Mouse (Mus musculus) telencephalon, adult 2 months (tissue): Measurements from ENCODE around the gene Ly6g6d.
"Not testable (repeated sequence)": the region's sequence is repeated elsewhere in the genome, so short reads cannot be mapped to it uniquely, and the experiment has no call there.

Experiments used
- DNase-seq: peaks from one replicate; pipeline ENCODE4 v3.0.0-alpha.2; 2011; ENCODE audit warnings: low read depth, low spot score

Gene Ly6g6d

GRCm38 (mm10) chr17:35048149-35048931 lies 29.5 kb downstream of the Ly6g6d start:
- no peak for DNase-seq

DNA sequence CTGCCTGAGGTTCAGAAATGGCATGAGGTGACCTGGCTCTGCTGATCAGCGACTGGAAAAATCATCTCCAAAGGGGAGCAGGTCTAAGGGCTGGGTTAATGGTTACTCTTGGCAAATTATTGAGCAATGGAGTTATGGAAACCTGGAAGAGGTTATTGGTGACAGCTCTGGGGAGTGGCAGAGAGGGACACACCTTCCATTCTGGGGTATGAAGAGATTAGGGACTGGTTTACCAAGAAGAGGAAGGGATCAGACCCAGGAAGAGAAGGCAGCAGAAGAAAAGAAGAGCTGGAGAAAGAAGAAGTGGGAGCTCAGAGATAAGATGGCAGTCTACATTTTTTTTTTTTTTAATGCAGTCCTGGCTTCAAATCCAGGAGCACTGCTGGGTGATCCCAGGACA lies 30.2 kb downstream of the Ly6g6d start:
- DNase-seq, result no peak

DNA sequence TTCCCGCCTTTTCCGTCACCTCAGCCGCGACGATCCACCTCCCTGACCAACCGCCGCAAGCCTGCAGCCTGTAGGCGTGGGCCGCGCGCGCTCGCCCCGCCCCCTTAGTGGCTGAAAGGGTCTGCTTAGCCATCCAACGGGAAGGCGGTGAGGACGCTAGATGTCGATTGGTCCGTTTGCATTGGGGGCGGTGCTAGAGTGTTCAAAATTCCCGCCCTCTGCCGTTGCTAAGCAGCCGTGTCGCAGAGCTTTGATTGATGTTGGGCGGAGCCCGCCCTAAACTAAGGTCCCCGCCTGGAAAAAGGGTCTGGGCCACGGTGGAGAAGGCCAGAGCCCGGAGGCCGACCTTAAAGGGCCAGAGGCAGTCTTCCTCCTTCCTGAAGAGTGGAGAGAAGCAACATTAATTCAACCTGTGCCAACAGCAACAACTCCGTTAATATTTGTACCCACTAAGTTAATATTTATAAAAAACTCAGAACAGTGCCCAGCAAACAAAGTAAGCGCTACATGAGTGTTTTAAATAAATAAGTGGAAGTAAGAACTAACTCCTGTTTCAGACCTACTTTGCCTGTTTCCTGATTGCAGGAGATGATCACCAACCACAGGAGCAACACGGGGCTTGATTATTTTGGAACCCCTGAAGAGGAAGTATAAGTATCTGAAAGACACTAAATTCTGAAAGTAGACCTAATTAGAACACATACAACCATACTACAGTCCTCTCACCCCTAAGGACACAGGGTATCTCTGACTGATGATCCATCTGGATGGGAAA lies 31.0 kb downstream of the Ly6g6d start, which contains the start of gene Msh5:
Msh5 (minus strand) TSS at position 65 of the 775 bp plus-strand sequence.
- peak; percentile 92 for DNase-seq

GRCm38 (mm10) chr17:35045807-35046680 lies 31.8 kb downstream of the Ly6g6d start:
- DNase-seq, result no peak

DNA sequence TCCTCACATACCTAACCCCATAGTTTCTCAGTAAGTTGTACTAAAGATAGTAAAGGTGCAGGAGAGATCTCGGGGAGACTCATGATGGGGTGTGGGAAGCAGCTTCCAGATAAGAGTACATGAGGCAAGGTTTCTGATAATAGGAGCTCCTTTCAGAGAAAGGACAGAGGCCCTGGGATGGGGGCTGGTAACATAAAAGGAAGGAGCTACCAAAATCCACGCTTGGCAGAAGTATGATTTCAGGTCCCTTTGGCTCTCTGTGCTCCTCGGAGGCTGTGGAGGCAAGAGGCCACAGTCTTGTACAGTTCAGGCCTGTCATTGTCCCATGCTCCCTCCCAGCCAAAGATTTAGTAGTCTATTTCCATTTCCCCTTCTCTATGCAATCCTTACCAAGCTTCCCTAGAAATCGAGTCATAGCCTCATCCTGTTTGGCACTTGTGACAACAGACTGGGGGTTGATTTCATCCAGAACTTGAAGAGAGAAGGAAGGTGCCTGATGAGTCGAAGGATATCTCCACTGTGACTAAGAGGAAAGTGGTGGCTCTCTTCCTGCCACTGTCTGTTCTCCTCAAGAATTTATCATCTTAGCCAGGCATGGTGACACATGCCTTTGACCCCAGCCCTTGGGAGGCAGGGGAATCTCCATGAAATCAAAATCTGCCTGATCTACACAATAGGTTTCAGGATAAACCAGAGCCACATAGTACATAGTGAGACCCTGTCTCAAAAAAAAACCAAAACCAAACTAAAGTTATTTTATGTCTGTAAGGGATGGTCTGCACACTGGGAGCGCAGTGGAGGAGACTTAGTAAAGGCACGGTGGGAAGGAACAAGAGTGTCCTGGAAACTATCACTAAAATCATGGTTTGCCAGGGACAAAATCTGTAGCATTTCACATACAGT lies 32.7 kb downstream of the Ly6g6d start:
- DNase-seq, result no peak

DNA sequence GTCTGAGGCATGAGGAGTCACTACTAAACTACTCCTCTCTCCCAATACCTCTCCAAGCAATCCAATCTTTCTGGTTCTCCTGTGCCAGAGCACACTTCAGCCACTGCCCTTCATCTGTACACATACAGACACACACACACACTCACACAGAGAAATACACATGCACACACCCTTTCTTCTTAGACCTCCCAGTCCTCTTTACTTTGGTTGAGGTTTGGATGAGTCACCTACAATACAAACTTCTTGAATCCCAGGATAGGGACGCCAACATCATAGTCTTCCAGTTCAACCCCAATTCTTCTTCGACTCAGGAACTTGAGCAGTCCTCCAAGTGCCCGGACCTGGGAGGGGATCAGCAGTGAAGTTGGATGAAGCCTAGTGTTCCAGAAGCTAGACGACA lies 34.1 kb downstream of the Ly6g6d start:
- DNase-seq, result no peak

DNA sequence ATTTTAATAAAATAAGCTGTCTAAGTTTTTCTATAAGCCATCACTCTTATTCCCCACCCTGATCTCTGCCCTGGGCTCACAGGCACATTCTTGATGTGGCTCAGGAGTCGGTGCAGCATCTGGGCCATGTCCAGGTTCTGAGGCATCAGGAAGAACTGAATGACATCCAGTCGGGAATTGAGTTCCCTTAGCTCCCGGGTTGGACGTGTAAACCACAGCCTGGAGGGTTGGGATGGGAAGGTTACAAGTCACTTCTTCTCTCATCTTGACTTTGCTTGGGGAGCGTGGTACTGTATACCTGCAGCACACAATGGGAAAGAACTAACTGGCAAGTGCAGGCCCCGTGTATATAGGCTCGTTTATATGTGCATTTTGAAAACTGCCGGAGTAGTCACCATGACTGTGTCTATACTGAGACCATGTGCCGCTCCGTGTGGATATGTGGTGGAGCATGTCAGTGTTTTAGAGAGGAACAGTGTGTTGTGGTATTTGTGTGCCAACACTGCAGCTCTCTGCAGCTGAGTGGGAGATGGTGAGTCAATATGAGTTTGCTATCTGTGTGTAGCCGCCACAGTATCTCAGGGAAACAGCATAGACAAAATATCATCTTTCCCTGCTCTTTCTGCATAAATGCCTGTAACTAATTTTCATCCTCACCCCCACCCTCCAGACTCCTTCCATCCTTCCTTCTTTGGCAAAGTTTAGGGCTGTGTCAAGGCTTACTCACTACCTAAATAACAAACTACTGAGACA lies 38.6 kb downstream of the Ly6g6d start:
- no peak for DNase-seq

DNA sequence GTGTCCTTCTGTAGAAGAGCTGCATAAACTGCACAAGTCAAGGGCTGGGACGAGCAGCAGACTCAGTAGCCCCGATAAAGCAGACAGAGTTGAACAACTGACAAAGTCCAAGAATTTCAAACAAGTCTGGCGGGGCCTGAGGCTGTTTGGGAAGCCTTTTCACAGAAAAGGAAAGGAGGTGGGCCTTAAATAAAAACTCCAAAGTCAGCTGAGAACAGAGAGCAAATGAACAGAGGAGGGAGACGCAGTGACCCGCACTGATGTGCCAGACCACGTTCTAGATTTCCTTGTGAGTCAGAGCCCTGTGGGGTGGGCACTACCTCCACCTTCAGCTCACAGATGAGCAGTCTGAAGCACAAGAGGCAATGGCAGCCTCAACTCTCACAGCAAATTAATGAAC lies 43.0 kb downstream of the Ly6g6d start:
- DNase-seq, result no peak

- not testable (repeated sequence) for DNase-seq
Observed at GRCm38 (mm10) chr17:35033703-35034102, 44.2 kb downstream of the Ly6g6d start.

DNA sequence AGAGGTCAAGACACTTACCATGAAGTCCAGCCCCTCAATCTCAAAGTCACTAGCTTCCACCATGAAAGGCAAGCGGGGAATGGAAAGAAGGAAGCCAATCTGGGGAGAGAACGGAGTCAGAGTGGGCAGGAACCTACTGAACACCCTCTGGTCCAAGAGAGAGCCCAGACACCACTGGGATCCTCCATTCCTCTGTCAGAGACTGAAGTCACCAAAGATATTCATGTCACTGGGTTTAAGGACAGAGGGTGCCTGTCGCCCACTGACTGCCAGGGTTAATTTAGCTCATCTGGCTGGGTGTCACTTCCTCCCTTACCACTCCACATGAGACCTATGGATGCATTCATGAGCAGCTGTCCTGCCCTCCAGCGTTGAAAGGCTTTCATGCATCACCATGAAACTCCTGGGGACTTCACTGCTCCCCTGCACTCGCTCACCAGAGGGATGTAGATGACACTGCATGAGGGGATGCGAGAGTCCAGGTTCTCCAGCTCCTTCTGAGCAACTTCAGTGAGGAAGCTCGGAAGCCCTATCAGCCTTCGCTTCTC lies 45.5 kb downstream of the Ly6g6d start:
- no peak for DNase-seq

GRCm38 (mm10) chr17:35031880-35032279 lies 46.0 kb downstream of the Ly6g6d start:
- DNase-seq, result no peak

- no peak for DNase-seq
Observed at GRCm38 (mm10) chr17:35031272-35031671, 46.6 kb downstream of the Ly6g6d start.

DNA sequence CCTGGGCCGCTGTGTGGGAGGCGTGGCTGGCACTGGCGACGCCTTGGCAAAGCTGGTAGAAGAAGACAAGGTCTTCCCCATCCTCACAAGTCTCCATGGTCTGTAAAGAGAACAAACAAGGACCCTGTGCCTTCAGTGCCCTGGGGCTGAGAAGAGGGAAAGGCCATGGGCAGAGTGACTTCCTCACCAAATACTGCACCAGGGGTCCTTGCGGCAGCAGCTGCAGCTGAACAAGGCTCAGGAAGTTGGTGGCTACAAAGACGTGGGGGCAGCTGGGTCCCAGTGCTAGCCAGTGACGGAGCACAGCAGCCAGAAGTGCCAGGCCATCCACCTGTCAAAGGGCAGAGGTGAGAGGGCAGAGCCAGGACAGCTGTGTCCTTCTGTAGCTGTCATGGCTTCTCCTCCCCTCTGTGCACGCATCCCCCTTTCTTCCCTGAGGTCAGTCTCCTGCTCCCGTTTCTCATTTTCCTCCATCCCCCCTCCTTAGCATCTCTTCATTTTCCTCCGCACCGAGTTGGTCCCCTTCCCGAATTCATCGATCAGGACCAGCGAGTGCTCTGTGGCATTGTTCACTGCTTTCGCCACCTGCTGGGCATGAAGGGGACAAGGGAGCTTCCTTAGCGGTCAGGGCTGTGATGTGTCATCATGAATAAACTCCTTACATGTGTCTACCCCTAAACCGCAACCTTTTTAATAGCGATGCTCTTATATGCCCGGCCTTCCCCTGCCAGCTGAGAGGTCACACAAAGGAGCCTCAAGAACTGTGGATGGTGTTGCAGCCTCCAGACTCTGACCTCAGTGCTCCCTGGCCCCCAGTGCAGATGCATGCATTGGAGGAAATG lies 48.0 kb downstream of the Ly6g6d start:
- DNase-seq, result no peak

- no peak for DNase-seq
Observed at GRCm38 (mm10) chr17:35028315-35028714, 49.5 kb downstream of the Ly6g6d start.

DNA sequence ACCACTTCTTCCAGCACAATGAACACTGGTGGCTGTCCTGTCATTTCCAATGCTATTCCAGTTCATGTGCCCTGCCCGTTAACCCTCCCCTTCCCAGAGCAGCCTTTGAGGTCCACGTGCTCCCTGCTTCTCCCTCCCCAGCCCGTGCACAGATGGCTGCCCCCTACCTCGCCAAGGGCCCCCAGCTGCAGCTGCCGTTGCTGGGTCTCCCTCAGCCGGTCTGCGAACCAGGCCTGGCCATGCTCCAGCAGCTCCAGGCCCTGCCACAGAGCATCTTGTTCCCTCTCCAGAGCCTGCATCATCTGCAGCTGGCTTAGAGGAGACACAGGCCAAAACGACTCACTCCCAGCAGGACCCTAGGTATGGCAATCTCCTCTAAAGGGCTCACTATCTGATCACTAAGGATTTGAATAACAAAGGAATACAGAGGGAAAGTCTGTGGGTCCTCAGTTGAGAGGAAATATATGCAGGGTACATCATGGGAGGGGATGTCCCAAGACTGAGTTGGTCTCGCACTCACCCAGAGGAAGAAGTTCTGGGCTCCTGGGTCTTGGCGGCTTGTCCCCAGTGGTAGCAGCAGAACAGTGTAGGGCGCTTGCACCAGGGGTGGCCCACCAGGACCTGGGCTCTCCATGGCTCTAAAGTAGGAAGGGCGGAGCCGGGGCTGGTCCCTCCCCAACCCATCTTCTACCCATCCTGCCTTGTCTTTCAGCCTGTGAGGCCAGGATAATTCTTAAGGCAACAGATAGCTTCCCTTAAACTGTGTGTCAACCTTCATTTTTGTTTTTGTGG lies 50.4 kb downstream of the Ly6g6d start, which contains the start of gene Sapcd1:
Sapcd1 (minus strand) TSS at position 740 of the 792 bp plus-strand sequence.
- DNase-seq, result no peak

DNA sequence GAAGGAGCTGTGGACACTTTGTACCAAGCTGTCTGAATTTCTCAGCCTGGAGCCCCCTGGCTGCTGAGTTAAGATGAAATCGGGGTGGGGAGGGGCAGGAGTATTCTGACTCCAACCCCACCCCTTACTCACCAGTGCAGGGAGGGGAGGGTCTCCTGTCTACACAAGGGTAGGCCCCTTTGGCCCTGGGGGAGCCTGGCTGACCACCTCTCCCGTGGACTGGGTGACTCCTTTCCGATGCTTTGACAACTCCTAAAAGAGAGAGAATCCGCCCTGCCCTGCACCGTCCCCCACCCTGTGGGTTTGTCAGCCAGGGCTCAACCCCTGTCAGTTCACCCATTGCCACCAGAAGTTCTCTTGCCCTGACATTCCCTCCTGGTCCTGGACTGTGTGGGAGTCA lies 51.7 kb downstream of the Ly6g6d start:
- DNase-seq, result no peak

DNA sequence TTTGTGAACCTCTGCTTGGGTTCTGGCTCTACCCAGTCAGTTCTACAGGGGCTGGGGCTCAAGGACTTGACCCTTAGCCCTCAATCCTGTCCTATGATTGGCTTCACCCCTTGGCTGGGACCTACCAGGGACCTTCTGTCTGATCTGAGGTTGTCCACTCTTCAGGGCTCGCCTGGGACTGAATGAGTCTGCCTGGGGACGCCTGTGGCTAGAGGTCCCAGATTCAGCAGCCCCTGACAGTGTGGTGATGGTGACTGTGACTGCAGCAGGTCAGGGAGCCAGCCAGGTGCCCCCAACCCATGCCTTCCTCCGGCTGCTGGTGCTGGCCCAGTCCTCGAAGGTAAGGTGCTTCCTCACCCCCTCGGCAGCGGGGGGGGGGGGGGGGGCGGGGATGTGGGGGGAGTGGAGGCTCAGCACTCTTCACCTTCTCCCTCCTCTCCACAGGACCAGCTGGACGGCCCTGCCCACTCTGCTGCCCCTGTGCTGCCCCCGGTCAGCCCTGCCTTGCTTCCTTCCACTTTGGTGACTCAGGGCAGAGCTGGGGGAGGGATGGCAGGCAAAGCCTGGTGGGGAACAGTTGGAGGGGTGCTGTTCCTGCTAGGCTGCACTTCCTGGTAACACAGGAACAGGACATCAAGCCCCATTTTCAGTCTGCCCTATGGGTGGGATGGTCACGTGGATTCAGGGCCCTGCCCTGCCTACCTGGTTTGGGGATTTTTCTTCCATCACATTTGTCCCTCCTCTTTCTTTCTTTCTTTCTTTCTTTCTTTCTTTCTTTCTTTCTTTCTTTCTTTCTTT lies 53.0 kb downstream of the Ly6g6d start:
- no peak for DNase-seq
